Mouse (Mus musculus) embryonic fibroblast, embryonic 13.5 days (primary cell): ENCODE data around the gene Cops8.

Experiments
- CTCF ChIP-seq: IDR thresholded peaks from 2 replicates; pipeline ENCODE4 v1.5.1; 2011; ENCODE audit warnings: mild to moderate bottlenecking, control low read depth, low read length, moderate library complexity, borderline replicate concordance; ENCODE audit not compliant: insufficient read depth
- POLR2A ChIP-seq: IDR thresholded peaks from 2 replicates; pipeline ENCODE4 v1.6.1; 2011; ENCODE audit warnings: low read depth, mild to moderate bottlenecking, control low read depth, low read length, moderate library complexity

DNA sequence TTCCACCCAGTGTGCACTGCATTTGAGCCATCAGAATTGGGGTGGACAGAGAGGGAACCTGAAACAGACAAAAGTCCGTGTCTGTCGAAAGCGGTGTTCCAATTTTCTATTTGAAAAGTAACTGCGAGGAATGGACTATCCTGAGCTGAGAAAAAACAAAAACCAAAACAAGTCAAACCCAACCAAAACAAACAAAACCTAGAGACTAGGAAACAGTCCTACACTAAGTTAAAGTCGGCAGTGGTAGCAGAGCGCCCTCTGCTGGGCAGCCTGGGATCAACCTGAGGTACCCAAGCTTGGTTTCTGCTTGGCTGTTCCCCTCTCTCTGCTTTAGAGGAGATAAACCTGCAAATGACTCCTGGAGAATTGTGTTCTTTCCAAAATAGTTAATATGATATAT lies 10.0 kb upstream of the Cops8 start:
- TF ChIP-seq CTCF (peak; percentile 74; the same call in 1 of the 2 replicates), POLR2A (no peak)
